Mouse (Mus musculus): ENCODE results near the gene Muc1. TPM values are rescaled to one million over a fixed set of nuclear protein-coding genes. Genes with fewer than 3 reads are reported as not detected.

Muc1 gene
- polyA plus RNA-seq, 1 experiment: 53.8 TPM

DNA sequence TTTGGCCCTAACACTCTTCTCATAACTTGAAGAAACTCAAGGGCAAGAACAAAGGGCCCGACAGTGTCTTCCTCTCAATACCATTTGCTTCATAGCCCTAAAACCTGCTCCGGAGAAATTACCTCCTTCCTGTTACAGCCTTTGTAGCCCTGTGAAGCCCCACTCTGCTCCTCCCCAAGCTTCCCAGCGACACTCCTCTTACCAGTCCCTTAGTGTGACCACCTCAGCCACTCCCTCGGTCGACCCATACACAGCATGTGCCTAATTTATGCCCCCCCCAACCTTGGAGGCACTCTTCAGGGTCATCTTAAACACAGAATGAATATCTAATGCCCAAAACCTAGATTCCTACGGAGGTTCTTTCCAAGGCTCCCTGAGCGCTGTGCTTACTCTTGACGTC is 49.8 kb downstream of the Muc1 start:
- H3K36me3 ChIP-seq (ENCODE audit: control insufficient read depth, insufficient read depth, low read length): peaks cover 3% of the 10 kb centered on the region; the same call in 1 of the 2 replicates
- H3K27me3 ChIP-seq (replicated peaks; ENCODE audit: control insufficient read depth, insufficient read depth, low read length): no peaks in the 10 kb centered on the region
- TF ChIP-seq POLR2A (IDR thresholded peaks at IDR 0.05; ENCODE audit: low read depth, low read length) (no peak), CTCF (conservative IDR thresholded peaks at IDR 0.05; ENCODE audit: insufficient read depth, insufficient read length, low read depth, low read length) (no peak)
- peak overlapping the region; percentile 82 for H3K4me3 ChIP-seq (ENCODE audit: insufficient read depth, low read depth, low read length)
- WGBS: 12% methylated on average over 8 of the region's 8 CpGs
- H3K27ac ChIP-seq (ENCODE audit: insufficient read depth, low read depth, low read length): peak overlapping the region; percentile 89
- H3K4me1 ChIP-seq (ENCODE audit: control insufficient read depth, insufficient read depth, low read length): peaks cover 18% of the 10 kb centered on the region; the same call in 1 of the 2 replicates
- peak; percentile 25 for DNase-seq

DNA sequence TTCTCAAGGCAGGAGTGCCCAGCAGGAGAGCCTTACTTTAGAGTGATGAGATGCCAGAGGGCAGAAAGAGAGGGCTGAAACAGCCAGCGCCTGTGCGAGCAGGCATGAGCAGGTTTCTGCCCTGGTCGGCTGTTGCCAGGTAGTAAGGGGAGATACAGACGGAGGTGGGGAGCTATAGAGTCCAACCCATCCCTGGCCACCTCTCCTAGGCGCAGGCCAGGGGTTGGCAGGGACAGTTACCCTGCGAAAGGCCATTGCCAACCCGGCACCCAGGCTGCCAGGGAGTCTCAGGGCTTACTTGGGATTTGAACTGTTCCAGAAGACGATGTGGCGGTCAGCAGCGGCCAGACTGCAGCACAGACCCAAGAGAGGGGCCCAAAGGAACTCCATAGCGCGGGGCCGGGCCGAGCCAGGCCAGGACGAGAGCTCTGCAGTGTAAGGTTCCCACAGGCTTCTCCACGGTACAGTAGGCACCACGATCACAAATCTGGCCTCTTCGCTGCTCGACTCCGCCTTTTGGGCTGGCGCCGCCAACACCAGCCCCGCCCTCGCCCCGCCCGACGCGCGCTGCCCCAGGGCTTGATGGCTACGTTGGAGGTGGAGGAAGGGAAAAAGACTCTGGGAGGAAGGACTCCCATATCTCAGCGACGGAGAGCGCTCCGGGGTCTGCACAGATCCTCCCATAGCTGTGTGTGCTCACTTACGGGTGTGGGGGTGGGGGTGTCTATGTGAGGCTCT is 50.5 kb downstream of the Muc1 start:
- WGBS: 1% methylated on average over 35 of the region's 35 CpGs
- peaks cover 18% of the 10 kb centered on the region; the same call in 1 of the 2 replicates for H3K4me1 ChIP-seq (ENCODE audit: control insufficient read depth, insufficient read depth, low read length)
- peaks cover 3% of the 10 kb centered on the region; the same call in 1 of the 2 replicates for H3K36me3 ChIP-seq (ENCODE audit: control insufficient read depth, insufficient read depth, low read length)
- DNase-seq: peak; percentile 96
- peak overlapping the region; percentile 82 for H3K4me3 ChIP-seq (ENCODE audit: insufficient read depth, low read depth, low read length)
- no peaks in the 10 kb centered on the region for H3K27me3 ChIP-seq (replicated peaks; ENCODE audit: control insufficient read depth, insufficient read depth, low read length)
- TF ChIP-seq CTCF (conservative IDR thresholded peaks at IDR 0.05; ENCODE audit: insufficient read depth, insufficient read length, low read depth, low read length): no peak
- peak; percentile 99 for TF ChIP-seq POLR2A (IDR thresholded peaks at IDR 0.05; ENCODE audit: low read depth, low read length)
- peak overlapping the region; percentile 89 for H3K27ac ChIP-seq (ENCODE audit: insufficient read depth, low read depth, low read length)

DNA sequence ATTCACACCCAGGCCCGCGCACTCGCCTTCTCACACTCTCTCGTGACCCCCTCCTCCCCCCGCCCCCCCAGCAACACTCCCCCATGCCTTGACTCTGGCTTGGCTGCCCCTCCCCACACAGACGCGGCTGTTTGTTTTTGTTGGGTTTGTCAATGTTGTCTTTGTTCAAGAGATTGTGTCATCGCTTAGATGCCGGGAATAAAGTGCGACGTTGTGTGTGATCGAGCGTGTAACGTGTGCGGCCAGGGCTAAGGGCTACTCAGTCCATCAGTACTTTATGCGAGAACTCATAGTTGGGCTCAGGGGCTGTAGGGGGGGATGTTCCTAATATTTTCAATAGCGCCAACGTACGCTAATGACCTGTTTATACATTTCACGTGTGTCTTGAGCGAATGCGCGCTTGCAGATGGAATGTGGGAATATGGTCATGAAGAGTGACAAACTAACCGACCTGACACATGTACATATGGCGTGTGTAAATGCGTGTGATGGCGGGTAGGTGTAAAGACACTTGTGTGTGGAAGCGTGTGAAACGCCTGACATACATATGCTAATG is 51.3 kb downstream of the Muc1 start:
- TF ChIP-seq CTCF (conservative IDR thresholded peaks at IDR 0.05; ENCODE audit: insufficient read depth, insufficient read length, low read depth, low read length): no peak
- no peak for TF ChIP-seq POLR2A (IDR thresholded peaks at IDR 0.05; ENCODE audit: low read depth, low read length)
- Histone ChIP-seq H3K4me3 (ENCODE audit: insufficient read depth, low read depth, low read length) (peak overlapping the region; percentile 82), H3K4me1 (ENCODE audit: control insufficient read depth, insufficient read depth, low read length) (peaks cover 18% of the 10 kb centered on the region; the same call in 1 of the 2 replicates), H3K27me3 (replicated peaks; ENCODE audit: control insufficient read depth, insufficient read depth, low read length) (no peaks in the 10 kb centered on the region), H3K27ac (ENCODE audit: insufficient read depth, low read depth, low read length) (peak overlapping the region; percentile 89), H3K36me3 (ENCODE audit: control insufficient read depth, insufficient read depth, low read length) (peaks cover 1% of the 10 kb centered on the region; the same call in 1 of the 2 replicates)
- peak; percentile 71 for DNase-seq
- 1% methylated on average over 29 of the region's 29 CpGs for WGBS

DNA sequence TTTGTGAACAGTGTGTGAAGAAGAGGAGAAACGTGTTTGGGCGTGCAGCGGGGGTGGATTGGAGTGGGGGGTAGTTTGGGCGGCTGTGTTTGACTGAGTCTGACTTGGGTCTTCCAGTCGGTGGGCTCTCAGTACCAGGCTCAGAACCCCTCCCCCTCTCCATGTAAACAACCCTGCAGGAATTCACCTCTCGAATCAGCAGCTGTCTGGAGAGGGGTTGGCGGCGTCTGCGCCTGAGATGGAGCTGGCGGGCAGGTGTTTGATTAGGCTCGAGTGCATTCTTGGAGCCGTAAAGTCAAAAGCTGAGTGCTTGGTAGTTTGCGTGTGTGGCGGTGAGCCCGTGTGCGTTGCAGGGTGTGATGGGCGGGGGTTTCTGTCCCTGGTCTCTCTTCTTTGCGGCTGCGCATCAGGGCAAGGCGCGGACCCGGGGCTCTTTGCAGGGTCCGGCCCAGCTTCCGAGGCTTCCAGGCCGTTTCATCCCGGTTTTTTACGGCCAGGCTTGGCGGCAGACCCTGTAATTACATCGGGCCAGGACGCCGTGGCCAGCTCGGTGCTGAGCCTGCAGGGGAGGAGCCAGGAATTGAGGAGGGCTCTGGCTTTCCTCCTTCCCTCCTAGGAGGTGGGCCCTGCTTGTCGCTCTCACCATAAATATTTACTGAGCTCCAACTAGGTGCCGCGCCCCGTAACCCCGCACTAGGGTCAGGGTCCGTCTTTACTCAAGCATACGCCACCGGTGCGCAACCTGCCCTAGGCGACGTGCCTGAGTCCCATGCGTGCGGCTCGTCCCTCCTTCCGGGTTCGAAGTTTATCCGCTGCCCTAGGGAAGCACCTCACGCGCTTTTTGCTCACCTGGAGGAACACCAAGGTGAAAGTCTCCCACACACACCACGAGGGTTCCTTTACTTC is 52.0 kb downstream of the Muc1 start, which contains the start of gene Efna1:
Gene Efna1 (minus strand): TSS at position 537 of the 906 bp plus-strand sequence.
- 0 out of 2 replicates have a peak, but pooled peaks have one; percentile 29 for TF ChIP-seq CTCF (conservative IDR thresholded peaks at IDR 0.05; ENCODE audit: insufficient read depth, insufficient read length, low read depth, low read length)
- TF ChIP-seq POLR2A (IDR thresholded peaks at IDR 0.05; ENCODE audit: low read depth, low read length): no peak
- Histone ChIP-seq H3K4me3 (ENCODE audit: insufficient read depth, low read depth, low read length) (peak within 1 kb of the TSS; percentile 82), H3K4me1 (ENCODE audit: control insufficient read depth, insufficient read depth, low read length) (peaks cover 12% of the 10 kb centered on the region; the same call in 1 of the 2 replicates), H3K27me3 (replicated peaks; ENCODE audit: control insufficient read depth, insufficient read depth, low read length) (no peaks in the 10 kb centered on the region), H3K27ac (ENCODE audit: insufficient read depth, low read depth, low read length) (peak within 1 kb of the TSS; percentile 85), H3K36me3 (ENCODE audit: control insufficient read depth, insufficient read depth, low read length) (no peaks in the 10 kb centered on the region; the same call in 1 of the 2 replicates)
- WGBS: under 1% methylated on average over 52 of the region's 52 CpGs
- peak; percentile 93 for DNase-seq

DNA sequence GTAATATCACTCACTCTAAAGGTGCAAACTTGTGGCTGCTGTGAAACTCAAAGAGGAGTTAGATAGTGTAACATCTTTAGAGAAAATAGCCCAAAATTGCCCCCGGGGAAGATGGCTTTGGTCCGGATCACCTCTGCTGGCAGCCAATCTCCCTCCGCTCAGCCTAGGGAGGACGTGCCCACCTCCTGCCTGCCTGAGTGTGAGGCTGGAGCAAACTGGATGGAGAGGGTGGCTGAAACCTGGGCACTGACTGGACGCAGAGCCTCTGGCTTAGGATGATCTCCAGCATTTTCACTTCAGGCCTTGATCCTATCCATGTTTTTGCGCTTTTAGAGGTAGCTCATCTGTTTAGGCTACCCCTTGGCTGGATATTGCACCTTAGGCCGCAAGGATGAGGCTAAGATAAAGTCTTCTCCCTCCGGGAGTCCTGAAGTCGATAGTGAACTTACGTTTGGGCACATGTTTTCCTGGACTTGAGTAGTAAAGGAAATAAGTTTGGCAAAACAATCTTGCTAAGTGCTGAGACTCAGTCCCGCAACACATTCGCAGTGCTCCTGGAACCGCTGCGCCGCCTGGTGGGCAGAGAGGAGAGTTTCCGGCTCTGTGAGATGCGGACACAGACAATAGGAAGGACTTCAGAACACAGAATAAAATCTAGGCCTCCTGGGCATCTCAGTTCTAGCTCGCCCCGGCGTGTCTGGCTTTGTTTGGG is 52.9 kb downstream of the Muc1 start:
- H3K4me3 ChIP-seq (ENCODE audit: insufficient read depth, low read depth, low read length): peak overlapping the region; percentile 82; the same call in 1 of the 2 replicates

DNA sequence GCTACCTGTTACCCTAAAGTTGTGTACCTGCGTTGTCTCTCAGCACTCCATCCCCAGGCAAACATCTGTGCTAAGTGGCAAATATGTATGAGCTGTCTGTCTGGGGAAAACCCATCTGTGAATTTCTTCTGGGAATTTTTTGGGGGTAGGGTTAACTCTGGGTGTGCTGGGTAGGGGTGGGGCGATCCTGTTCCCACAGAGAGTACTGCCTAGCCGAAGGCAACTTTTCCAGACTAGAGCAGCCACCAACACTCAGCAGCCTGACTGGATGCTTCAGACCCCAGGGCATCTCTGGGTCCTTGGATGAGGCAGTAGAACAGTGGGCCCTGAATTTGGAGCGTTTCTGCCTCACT is 53.4 kb downstream of the Muc1 start:
- H3K27me3 ChIP-seq (replicated peaks; ENCODE audit: control insufficient read depth, insufficient read depth, low read length): no peaks in the 10 kb centered on the region
- H3K36me3 ChIP-seq (ENCODE audit: control insufficient read depth, insufficient read depth, low read length): no peaks in the 10 kb centered on the region
- H3K4me3 ChIP-seq (ENCODE audit: insufficient read depth, low read depth, low read length): no peak overlapping the region
- WGBS: 13% methylated on average over 4 of the region's 4 CpGs
- TF ChIP-seq CTCF (conservative IDR thresholded peaks at IDR 0.05; ENCODE audit: insufficient read depth, insufficient read length, low read depth, low read length): no peak
- TF ChIP-seq POLR2A (IDR thresholded peaks at IDR 0.05; ENCODE audit: low read depth, low read length): no peak
- no peak overlapping the region for H3K27ac ChIP-seq (ENCODE audit: insufficient read depth, low read depth, low read length)
- H3K4me1 ChIP-seq (ENCODE audit: control insufficient read depth, insufficient read depth, low read length): peaks cover 7% of the 10 kb centered on the region; the same call in 1 of the 2 replicates
- no peak for DNase-seq

More for the DNA sequence above, 52.9 kb downstream of the Muc1 start:
- peak; percentile 93 for DNase-seq
- Histone ChIP-seq H3K27me3 (replicated peaks; ENCODE audit: control insufficient read depth, insufficient read depth, low read length) (no peaks in the 10 kb centered on the region), H3K4me1 (ENCODE audit: control insufficient read depth, insufficient read depth, low read length) (peaks cover 7% of the 10 kb centered on the region; the same call in 1 of the 2 replicates), H3K36me3 (ENCODE audit: control insufficient read depth, insufficient read depth, low read length) (no peaks in the 10 kb centered on the region), H3K27ac (ENCODE audit: insufficient read depth, low read depth, low read length) (peak overlapping the region; percentile 85)
- WGBS: 14% methylated on average over 20 of the region's 20 CpGs
- TF ChIP-seq CTCF (conservative IDR thresholded peaks at IDR 0.05; ENCODE audit: insufficient read depth, insufficient read length, low read depth, low read length) (peak; percentile 96), POLR2A (IDR thresholded peaks at IDR 0.05; ENCODE audit: low read depth, low read length) (no peak)

Other genes starting within 250 kb of the Muc1 start
- gene Rusc1, start 135.7 kb upstream of the Muc1 start, polyA plus RNA-seq (2012; rRNA removed): 33.6 and 34.5 TPM in 2 replicates
- not detected in 2 replicates for gene Gm43738, start 128.0 kb upstream of the Muc1 start, polyA plus RNA-seq (2012; rRNA removed)
- gene Fdps, start 127.1 kb upstream of the Muc1 start, polyA plus RNA-seq (2012; rRNA removed): 40.3 and 54.9 TPM in 2 replicates
- 79.3 and 96.0 TPM in 2 replicates for gene Pklr, start 92.9 kb upstream of the Muc1 start, polyA plus RNA-seq (2012; rRNA removed)
- 1.1 and 1.4 TPM in 2 replicates for gene Hcn3, start 68.9 kb upstream of the Muc1 start, polyA plus RNA-seq (2012; rRNA removed)
- gene Clk2, start 64.3 kb upstream of the Muc1 start, polyA plus RNA-seq (2012; rRNA removed): 37.8 and 40.2 TPM in 2 replicates
- gene Scamp3, start 51.6 kb upstream of the Muc1 start, polyA plus RNA-seq (2012; rRNA removed): 138 and 141 TPM in 2 replicates
- gene Fam189b, start 45.9 kb upstream of the Muc1 start, polyA plus RNA-seq (2012; rRNA removed): 18.3 and 18.4 TPM in 2 replicates
- gene Gba, start 26.1 kb upstream of the Muc1 start, polyA plus RNA-seq (2012; rRNA removed): 61.6 and 65.3 TPM in 2 replicates
- gene Thbs3, start 13.9 kb upstream of the Muc1 start, polyA plus RNA-seq (2012; rRNA removed): 5.0 and 7.9 TPM in 2 replicates
- gene Mtx1, start 2.0 kb upstream of the Muc1 start, polyA plus RNA-seq (2012; rRNA removed): 257 and 283 TPM in 2 replicates
- 142 and 173 TPM in 2 replicates for gene Krtcap2, start 16.9 kb downstream of the Muc1 start, polyA plus RNA-seq (2012; rRNA removed)
- 9.1 and 10.5 TPM in 2 replicates for gene Trim46, start 17.3 kb downstream of the Muc1 start, polyA plus RNA-seq (2012; rRNA removed)
- 431 and 562 TPM in 2 replicates for gene Dpm3, start 30.3 kb downstream of the Muc1 start, polyA plus RNA-seq (2012; rRNA removed)
- gene Slc50a1, start 41.5 kb downstream of the Muc1 start, polyA plus RNA-seq (2012; rRNA removed): 109 and 110 TPM in 2 replicates
- 54.1 and 59.2 TPM in 2 replicates for gene Efna1, start 52.1 kb downstream of the Muc1 start, polyA plus RNA-seq (2012; rRNA removed)
- gene Efna3, start 93.9 kb downstream of the Muc1 start, polyA plus RNA-seq (2012; rRNA removed): 2.4 and 4.2 TPM in 2 replicates
- 8.2 and 10.4 TPM in 2 replicates for gene Efna4, start 109.0 kb downstream of the Muc1 start, polyA plus RNA-seq (2012; rRNA removed)
- gene Adam15, start 120.9 kb downstream of the Muc1 start, polyA plus RNA-seq (2012; rRNA removed): 95.1 and 111 TPM in 2 replicates
- gene Dcst2, start 132.9 kb downstream of the Muc1 start, polyA plus RNA-seq (2012; rRNA removed): 0.38 and 0.41 TPM in 2 replicates
- gene Dcst1, start 136.2 kb downstream of the Muc1 start, polyA plus RNA-seq (2012; rRNA removed): 1.8 and 2.2 TPM in 2 replicates
- gene Zbtb7b, start 165.7 kb downstream of the Muc1 start, polyA plus RNA-seq (2012; rRNA removed): 54.3 and 58.8 TPM in 2 replicates
- gene Lenep, start 173.7 kb downstream of the Muc1 start, polyA plus RNA-seq (2012; rRNA removed): 0.15 TPM in 1 of 2 replicates, not detected in the other
- 54.6 and 56.7 TPM in 2 replicates for gene Flad1, start 182.8 kb downstream of the Muc1 start, polyA plus RNA-seq (2012; rRNA removed)
- 6.8 and 7.3 TPM in 2 replicates for gene Cks1b, start 189.3 kb downstream of the Muc1 start, polyA plus RNA-seq (2012; rRNA removed)
- 53.2 and 57.2 TPM in 2 replicates for gene Shc1, start 189.4 kb downstream of the Muc1 start, polyA plus RNA-seq (2012; rRNA removed)
- gene Pygo2, start 201.2 kb downstream of the Muc1 start, polyA plus RNA-seq (2012; rRNA removed): 26.2 and 45.6 TPM in 2 replicates
- gene Pbxip1, start 207.6 kb downstream of the Muc1 start, polyA plus RNA-seq (2012; rRNA removed): 60.5 and 61.3 TPM in 2 replicates
- 20.6 and 27.2 TPM in 2 replicates for gene Pmvk, start 225.5 kb downstream of the Muc1 start, polyA plus RNA-seq (2012; rRNA removed)